11 mouse cellular contexts compared by ENCODE assay signal in the genomic region with DNA sequence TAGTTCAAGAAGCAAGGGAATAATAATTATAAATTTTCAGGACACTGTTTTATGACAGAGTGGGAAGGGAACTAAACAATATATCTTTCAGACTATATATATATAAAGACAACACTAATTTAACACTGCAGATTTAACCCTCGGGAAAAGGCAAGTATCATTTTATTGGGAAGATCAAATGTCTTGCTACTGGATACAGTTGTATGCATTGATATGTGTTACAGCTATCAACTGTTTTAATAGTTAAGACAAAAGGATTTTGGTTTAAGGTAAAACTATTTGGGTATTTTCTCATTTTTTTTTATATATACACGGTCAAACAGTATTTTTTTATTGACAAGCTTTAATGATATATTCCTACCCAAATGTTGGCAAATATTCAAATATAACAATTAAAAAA. TPM values are rescaled to one million over a fixed set of nuclear protein-coding genes. Genes with fewer than 3 reads are reported as not detected.
DNase-seq lines count a peak whose midpoint lies in the region; ATAC-seq lines count a peak whose summit lies in the region.
"Had no signal": no experiment of that assay in that cellular context is flagged by ENCODE, and none has a peak within 500 bp of the region (broad histone marks: within the 10 kb centered on the region; RNA-seq: fewer than 3 reads in every experiment).

No protein-coding gene starts in this region.

- DNase-seq in hindbrain, embryonic 10.5 days (ENCODE audit: low spot score), result no peak
- no peak for DNase-seq in hindbrain, embryonic 11.5 days (ENCODE audit: low spot score)
- no peak for DNase-seq in midbrain, embryonic 14.5 days
- DNase-seq in midbrain, embryonic 11.5 days (ENCODE audit: low spot score, missing footprints), result no peak
- no peak for DNase-seq in right cerebral cortex, postnatal 4 days
- DNase-seq: cerebellum, adult 2 months; left cerebral cortex, postnatal 4 days had no signal

- H3K4me3 ChIP-seq in hindbrain, embryonic 10.5 days, result peak overlapping the region; percentile 97
- H3K4me3 ChIP-seq in hindbrain, embryonic 11.5 days (ENCODE audit: low read depth, low read length), result no peak overlapping the region
- 0 out of 2 replicates have a peak overlapping the region, but pooled peaks have one; percentile 15 for H3K4me3 ChIP-seq in midbrain, embryonic 14.5 days (replicated peaks; ENCODE audit: low read depth, low read length)
- no peak overlapping the region for H3K4me3 ChIP-seq in midbrain, embryonic 11.5 days (ENCODE audit: low read depth, low read length)
- H3K4me3 ChIP-seq in forebrain, embryonic 15.5 days, result no peak overlapping the region
- H3K4me3 ChIP-seq in neural tube, embryonic 15.5 days (replicated peaks), result no peak overlapping the region
- H3K4me3 ChIP-seq: lung, embryonic 15.5 days had no signal

- peaks cover 27% of the 10 kb centered on the region for H3K4me1 ChIP-seq in hindbrain, embryonic 10.5 days (replicated peaks)
- 0 out of 2 replicates have a peak, but pooled peaks cover 2% of the 10 kb centered on the region for H3K4me1 ChIP-seq in hindbrain, embryonic 11.5 days (replicated peaks; ENCODE audit: control insufficient read depth, insufficient read depth, low read length)
- peaks cover 15% of the 10 kb centered on the region for H3K4me1 ChIP-seq in midbrain, embryonic 14.5 days (ENCODE audit: control insufficient read depth, insufficient read depth, low read length)
- peaks cover 5% of the 10 kb centered on the region; the same call in 1 of the 2 replicates for H3K4me1 ChIP-seq in midbrain, embryonic 11.5 days (ENCODE audit: control insufficient read depth, insufficient read depth, low read length)
- H3K4me1 ChIP-seq in forebrain, embryonic 15.5 days, result peaks cover 28% of the 10 kb centered on the region
- peaks cover 24% of the 10 kb centered on the region for H3K4me1 ChIP-seq in neural tube, embryonic 15.5 days

- no peak overlapping the region for H3K9ac ChIP-seq in hindbrain, embryonic 11.5 days (ENCODE audit: low read depth, low read length)
- H3K9ac ChIP-seq in midbrain, embryonic 14.5 days (replicated peaks; ENCODE audit: low read length), result no peak overlapping the region
- no peak overlapping the region for H3K9ac ChIP-seq in midbrain, embryonic 11.5 days (ENCODE audit: low read length)
- H3K9ac ChIP-seq in forebrain, embryonic 15.5 days (replicated peaks), result no peak overlapping the region
- no peak overlapping the region for H3K9ac ChIP-seq in neural tube, embryonic 15.5 days (replicated peaks)
- H3K9ac ChIP-seq: lung, embryonic 15.5 days had no signal

- H3K27me3 ChIP-seq in hindbrain, embryonic 10.5 days (ENCODE audit: insufficient read depth, poor library complexity, severe bottlenecking), result no peaks in the 10 kb centered on the region
- H3K27me3 ChIP-seq in hindbrain, embryonic 11.5 days (ENCODE audit: control insufficient read depth, insufficient read depth, low read length), result no peaks in the 10 kb centered on the region
- H3K27me3 ChIP-seq in midbrain, embryonic 14.5 days (ENCODE audit: control insufficient read depth, insufficient read depth, low read length), result no peaks in the 10 kb centered on the region
- H3K27me3 ChIP-seq in midbrain, embryonic 11.5 days (ENCODE audit: control insufficient read depth, insufficient read depth, low read length), result no peaks in the 10 kb centered on the region
- H3K27me3 ChIP-seq in forebrain, embryonic 15.5 days, result no peaks in the 10 kb centered on the region
- no peaks in the 10 kb centered on the region for H3K27me3 ChIP-seq in neural tube, embryonic 15.5 days (replicated peaks)
- H3K27me3 ChIP-seq: lung, embryonic 15.5 days had no signal

- no peaks in the 10 kb centered on the region for H3K9me3 ChIP-seq in hindbrain, embryonic 10.5 days
- no peaks in the 10 kb centered on the region for H3K9me3 ChIP-seq in hindbrain, embryonic 11.5 days (ENCODE audit: control insufficient read depth, low read length)
- H3K9me3 ChIP-seq in midbrain, embryonic 14.5 days (ENCODE audit: control insufficient read depth, low read length), result no peaks in the 10 kb centered on the region
- no peaks in the 10 kb centered on the region for H3K9me3 ChIP-seq in midbrain, embryonic 11.5 days (ENCODE audit: control insufficient read depth, low read length)
- H3K9me3 ChIP-seq in forebrain, embryonic 15.5 days, result no peaks in the 10 kb centered on the region
- H3K9me3 ChIP-seq in neural tube, embryonic 15.5 days (replicated peaks), result no peaks in the 10 kb centered on the region
- H3K9me3 ChIP-seq: lung, embryonic 15.5 days had no signal

- H3K27ac ChIP-seq in hindbrain, embryonic 10.5 days, result no peak overlapping the region
- no peak overlapping the region for H3K27ac ChIP-seq in hindbrain, embryonic 11.5 days (ENCODE audit: low read depth, low read length)
- H3K27ac ChIP-seq in midbrain, embryonic 14.5 days (replicated peaks; ENCODE audit: low read depth, low read length), result no peak overlapping the region
- no peak overlapping the region for H3K27ac ChIP-seq in midbrain, embryonic 11.5 days (ENCODE audit: low read depth, low read length)
- H3K27ac ChIP-seq in forebrain, embryonic 15.5 days (replicated peaks), result no peak overlapping the region
- no peak overlapping the region for H3K27ac ChIP-seq in neural tube, embryonic 15.5 days (replicated peaks)
- H3K27ac ChIP-seq: lung, embryonic 15.5 days had no signal

- ATAC-seq in hindbrain, embryonic 11.5 days (ENCODE audit: low FRiP score), result no peak
- no peak for ATAC-seq in midbrain, embryonic 14.5 days (ENCODE audit: low FRiP score, low TSS enrichment)
- no peak for ATAC-seq in midbrain, embryonic 11.5 days (ENCODE audit: low FRiP score)
- ATAC-seq in forebrain, embryonic 15.5 days (replicated peaks), result no peak
- no peak for ATAC-seq in neural tube, embryonic 15.5 days (ENCODE audit: low FRiP score)
- ATAC-seq: inflammation-experienced regulatory T-cells, adult 6 months had no signal

- peaks cover 57% of the 10 kb centered on the region for H3K36me3 ChIP-seq in hindbrain, embryonic 10.5 days
- no peaks in the 10 kb centered on the region for H3K36me3 ChIP-seq in hindbrain, embryonic 11.5 days (ENCODE audit: control insufficient read depth, insufficient read depth, low read length)
- H3K36me3 ChIP-seq in midbrain, embryonic 14.5 days (ENCODE audit: control insufficient read depth, insufficient read depth, low read length), result peaks cover 17% of the 10 kb centered on the region
- peaks cover 5% of the 10 kb centered on the region; the same call in 1 of the 2 replicates for H3K36me3 ChIP-seq in midbrain, embryonic 11.5 days (ENCODE audit: control insufficient read depth, insufficient read depth, low read length)
- peaks cover 6% of the 10 kb centered on the region for H3K36me3 ChIP-seq in forebrain, embryonic 15.5 days
- peaks cover 3% of the 10 kb centered on the region; the same call in 1 of the 2 replicates for H3K36me3 ChIP-seq in neural tube, embryonic 15.5 days

- 79% methylated on average over 2 of the region's 2 CpGs for WGBS in hindbrain, embryonic 10.5 days
- 77% methylated on average over 2 of the region's 2 CpGs for WGBS in hindbrain, embryonic 11.5 days
- 52% methylated on average over 2 of the region's 2 CpGs for WGBS in midbrain, embryonic 14.5 days
- WGBS in midbrain, embryonic 11.5 days, result 87% methylated on average over 2 of the region's 2 CpGs
- 30% methylated on average over 2 of the region's 2 CpGs for WGBS in forebrain, embryonic 15.5 days
- 30% methylated on average over 2 of the region's 2 CpGs for WGBS in neural tube, embryonic 15.5 days

- H3K4me2 ChIP-seq in hindbrain, embryonic 11.5 days (replicated peaks; ENCODE audit: low read depth, low read length), result no peak overlapping the region
- peak overlapping the region; percentile 46 for H3K4me2 ChIP-seq in midbrain, embryonic 14.5 days (ENCODE audit: low read length)
- no peak overlapping the region for H3K4me2 ChIP-seq in midbrain, embryonic 11.5 days
- H3K4me2 ChIP-seq in forebrain, embryonic 15.5 days (replicated peaks), result peak overlapping the region; percentile 30; the same call in 1 of the 2 replicates
- 0 out of 2 replicates have a peak overlapping the region, but pooled peaks have one; percentile 23 for H3K4me2 ChIP-seq in neural tube, embryonic 15.5 days

RNA-seq across cellular contexts. Expression of a gene that starts 13.2 kb away (rescaled TPM):
- 37.1 and 38.9 TPM in 2 replicates for polyA plus RNA-seq in hindbrain, embryonic 10.5 days (2016; fragmentation: Nextera tagmentation; extraction: Ambion mirVana)
- 45.4 and 64.4 TPM in 2 replicates for polyA plus RNA-seq in hindbrain, embryonic 11.5 days (2014; fragmentation: Nextera tagmentation; extraction: Ambion mirVana)
- 35.9 and 49.8 TPM in 2 replicates for polyA plus RNA-seq in midbrain, embryonic 14.5 days (2014; fragmentation: Nextera tagmentation; extraction: Ambion mirVana)
- polyA plus RNA-seq in midbrain, embryonic 11.5 days (2014; fragmentation: Nextera tagmentation; extraction: Ambion mirVana), result 41.7 and 42.6 TPM in 2 replicates
- 58.0 and 67.1 TPM in 2 replicates for polyA plus RNA-seq in forebrain, embryonic 15.5 days (2015; fragmentation: Nextera tagmentation; extraction: Ambion mirVana)
- 31.2 and 39.3 TPM in 2 replicates for polyA plus RNA-seq in neural tube, embryonic 15.5 days (2015; fragmentation: Nextera tagmentation; extraction: Ambion mirVana)

Comparison
In these comparisons a context has a peak if more than half of its experiments do, and no peak if none do; other contexts are left out.
1. H3K4me3 ChIP-seq: peak in hindbrain, embryonic 10.5 days (single experiment) and midbrain, embryonic 14.5 days (single experiment); none in hindbrain, embryonic 11.5 days (single experiment), midbrain, embryonic 11.5 days (single experiment), forebrain, embryonic 15.5 days (single experiment) and neural tube, embryonic 15.5 days (single experiment).
2. H3K4me2 ChIP-seq: peak in midbrain, embryonic 14.5 days (single experiment), forebrain, embryonic 15.5 days (single experiment) and neural tube, embryonic 15.5 days (single experiment); none in hindbrain, embryonic 11.5 days (single experiment) and midbrain, embryonic 11.5 days (single experiment).